Mouse (Mus musculus) stomach, postnatal 0 days (tissue): ENCODE data around the gene Psmb8. TPM values are rescaled to one million over a fixed set of nuclear protein-coding genes. Genes with fewer than 3 reads are reported as not detected.
A peak's percentile ranks its signal among the peaks of the same experiment; 100 is the strongest.

Experiments
- ATAC-seq: fragments of 200-750 bp; cut with Nextera tagmentation; 2 replicates; pipeline ENCODE4 v1.8.0; 2017; ENCODE audit not compliant: low FRiP score, low TSS enrichment
- DNase-seq: peaks from one replicate; pipeline ENCODE4 v3.0.0-alpha.2; 2016; ENCODE audit warnings: low spot score
- H3K27ac ChIP-seq: fragments of 300-500 bp; sonication (generic); replicated peaks from 2 replicates; pipeline ENCODE4 v1.5.1; 2014; ENCODE audit warnings: mild to moderate bottlenecking, control low read depth
- H3K27me3 ChIP-seq: fragments of 300-500 bp; sonication (generic); 2 replicates; pipeline ENCODE4 v1.6.1; 2014; ENCODE audit warnings: low read length; ENCODE audit not compliant: control insufficient read depth, insufficient read depth
- H3K36me3 ChIP-seq: fragments of 300-500 bp; sonication (generic); 2 replicates; pipeline ENCODE4 v1.6.1; 2014; ENCODE audit warnings: low read length, mixed read lengths; ENCODE audit not compliant: control insufficient read depth, insufficient read depth
- H3K4me1 ChIP-seq: fragments of 300-500 bp; sonication (generic); replicated peaks from 2 replicates; pipeline ENCODE4 v1.6.1; 2014; ENCODE audit warnings: antibody characterized with exemption; ENCODE audit not compliant: control insufficient read depth, insufficient read depth
- H3K4me2 ChIP-seq: fragments of 300-500 bp; sonication (generic); replicated peaks from 2 replicates; pipeline ENCODE4 v1.6.1; 2014; ENCODE audit warnings: low read depth, mild to moderate bottlenecking, control low read depth, moderate library complexity
- H3K4me3 ChIP-seq: fragments of 300-500 bp; sonication (generic); 2 replicates; pipeline ENCODE4 v1.5.1; 2014; ENCODE audit warnings: low read depth, low read length, control low read depth
- H3K9ac ChIP-seq: fragments of 300-500 bp; sonication (generic); 2 replicates; pipeline ENCODE4 v1.6.1; 2014; ENCODE audit warnings: mild to moderate bottlenecking, low read length, control low read depth, mixed read lengths
- H3K9me3 ChIP-seq: fragments of 300-500 bp; sonication (generic); 2 replicates; pipeline ENCODE4 v1.6.1; 2016; ENCODE audit warnings: low read length; ENCODE audit not compliant: control insufficient read depth
- CTCF ChIP-seq: IDR thresholded peaks from 2 replicates; pipeline ENCODE4 v1.5.1; 2016; ENCODE audit warnings: antibody characterized with exemption, low read depth, mild to moderate bottlenecking, moderate library complexity
- EP300 ChIP-seq: optimal IDR thresholded peaks from 2 replicates; pipeline ENCODE3; 2016; ENCODE audit warnings: antibody characterized with exemption
- WGBS: fragments of 180-500 bp; shearing (Covaris S2); extraction: QIAGEN DNeasy Blood & Tissue Kit; methylation state at CpG from one replicate; pipeline ENCODE4 v1.1.7; 2014; 5-methylcytosine and 5-hydroxymethylcytosine counted together
- polyA plus RNA-seq: library from polyadenylated mRNA; unstranded; fragments of >200 nt; fragmentation: Nextera tagmentation; extraction: Ambion mirVana; gene quantifications from 2 replicates; pipeline ENCODE4 v1.2.1, GENCODE M21; 2015

Psmb8 gene
- polyA plus RNA-seq, result 15.5 and 16.2 TPM in 2 replicates

DNA sequence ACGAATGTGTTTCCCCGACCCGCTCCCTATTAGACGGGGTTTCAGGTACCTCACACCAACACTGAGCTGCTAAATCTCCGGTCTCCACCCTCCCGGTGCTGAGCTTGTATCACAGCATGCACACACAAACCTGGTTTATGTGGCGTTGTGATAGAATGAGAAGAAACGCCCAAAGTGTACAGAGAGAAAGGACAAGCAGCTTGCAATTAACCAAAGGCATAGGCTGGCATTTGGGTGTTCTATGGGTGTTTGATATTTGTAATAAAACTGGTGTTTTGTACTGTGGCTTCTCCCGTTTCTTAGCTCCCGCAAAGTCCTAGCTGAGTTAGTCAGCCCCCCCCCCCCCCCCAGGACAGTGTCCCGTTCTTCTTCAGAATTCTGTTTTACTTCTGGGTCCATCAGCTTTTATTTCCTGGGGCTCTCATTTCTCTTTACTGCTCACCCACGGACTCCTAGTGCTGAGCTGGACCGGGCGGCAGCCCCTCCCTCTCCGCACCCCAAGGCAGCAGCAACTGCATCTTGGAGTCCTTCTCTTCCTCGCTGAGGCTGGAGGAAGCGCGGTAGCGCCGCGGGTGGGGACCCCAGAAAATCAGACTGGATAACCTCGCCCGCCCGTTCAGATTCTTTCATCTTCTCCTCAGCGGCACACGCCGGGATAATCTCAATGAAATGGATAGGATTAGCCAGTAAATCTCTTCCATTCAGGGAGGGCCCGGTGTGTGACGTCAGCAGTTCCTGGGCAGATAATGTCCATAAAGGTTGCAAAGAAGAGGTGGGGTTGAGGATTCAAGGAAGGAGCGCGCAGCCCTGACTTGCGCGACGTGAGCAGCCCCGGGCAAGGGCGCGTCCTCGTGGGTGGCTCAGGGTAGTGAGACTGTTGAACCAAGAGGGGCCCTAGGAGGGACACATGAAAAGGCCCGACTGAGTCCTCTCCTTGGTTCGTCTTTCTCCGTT, at the start of gene Psmb8:
Gene Psmb8 (plus strand): TSS at position 781 of the 954 bp plus-strand sequence.
- H3K4me3 ChIP-seq, result peak within 1 kb of the TSS; percentile 50
- peak within 1 kb of the TSS; percentile 76 for H3K4me2 ChIP-seq
- ATAC-seq (peak; percentile 92), DNase-seq (peak; percentile 94)
- TF ChIP-seq CTCF (peak; percentile 11; the same call in 1 of the 2 replicates), EP300 (no peak)
- H3K9ac ChIP-seq, result peak within 1 kb of the TSS; percentile 48
- no peaks in the 10 kb centered on the region for H3K36me3 ChIP-seq
- no peaks in the 10 kb centered on the region for H3K9me3 ChIP-seq
- H3K27ac ChIP-seq, result 0 out of 2 replicates have a peak within 1 kb of the TSS, but pooled peaks have one; percentile 14
- 8% methylated on average over 41 of the region's 41 CpGs for WGBS
- H3K4me1 ChIP-seq, result no peaks in the 10 kb centered on the region
- no peaks in the 10 kb centered on the region; the same call in 1 of the 2 replicates for H3K27me3 ChIP-seq

DNA sequence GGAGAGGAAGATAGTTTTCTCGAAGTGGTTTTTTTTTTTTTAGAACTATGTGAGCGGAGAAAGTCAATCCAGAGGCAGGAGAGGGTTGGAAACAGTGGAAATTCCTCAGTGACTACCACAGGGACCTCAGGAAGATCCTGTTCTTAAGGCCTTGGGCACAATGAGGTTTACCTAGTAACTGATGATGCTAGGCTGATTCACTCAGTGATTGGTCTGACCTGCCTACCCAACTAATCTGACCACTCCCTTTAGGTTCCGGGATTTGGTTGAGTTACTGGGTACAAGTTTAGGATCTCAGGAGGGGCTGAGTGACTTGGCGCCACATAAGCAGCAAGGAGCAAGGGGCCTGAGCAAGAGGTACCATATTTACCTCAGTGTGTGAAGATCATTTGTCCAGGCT, 44.6 kb upstream of the Psmb8 start, which contains the start of gene H2-DMb1:
Gene H2-DMb1 (plus strand): TSS at position 150 of the 400 bp plus-strand sequence.
- no peak within 1 kb of the TSS for H3K4me3 ChIP-seq
- no peak within 1 kb of the TSS for H3K27ac ChIP-seq
- no peak within 1 kb of the TSS for H3K9ac ChIP-seq
- H3K4me2 ChIP-seq, result no peak within 1 kb of the TSS
- no peaks in the 10 kb centered on the region for H3K4me1 ChIP-seq
- no peaks in the 10 kb centered on the region for H3K27me3 ChIP-seq
- DNase-seq, result peak; percentile 67
- peak; percentile 87 for ATAC-seq
- WGBS, result 46% methylated on average over 4 of the region's 4 CpGs
- no peaks in the 10 kb centered on the region for H3K36me3 ChIP-seq
- no peaks in the 10 kb centered on the region for H3K9me3 ChIP-seq
- TF ChIP-seq CTCF (no peak), EP300 (no peak)

GRCm38 (mm10) chr17:34155534-34155933, 42.0 kb upstream of the Psmb8 start:
- TF ChIP-seq EP300 (no peak), CTCF (no peak)
- no peak overlapping the region for H3K9ac ChIP-seq

DNA sequence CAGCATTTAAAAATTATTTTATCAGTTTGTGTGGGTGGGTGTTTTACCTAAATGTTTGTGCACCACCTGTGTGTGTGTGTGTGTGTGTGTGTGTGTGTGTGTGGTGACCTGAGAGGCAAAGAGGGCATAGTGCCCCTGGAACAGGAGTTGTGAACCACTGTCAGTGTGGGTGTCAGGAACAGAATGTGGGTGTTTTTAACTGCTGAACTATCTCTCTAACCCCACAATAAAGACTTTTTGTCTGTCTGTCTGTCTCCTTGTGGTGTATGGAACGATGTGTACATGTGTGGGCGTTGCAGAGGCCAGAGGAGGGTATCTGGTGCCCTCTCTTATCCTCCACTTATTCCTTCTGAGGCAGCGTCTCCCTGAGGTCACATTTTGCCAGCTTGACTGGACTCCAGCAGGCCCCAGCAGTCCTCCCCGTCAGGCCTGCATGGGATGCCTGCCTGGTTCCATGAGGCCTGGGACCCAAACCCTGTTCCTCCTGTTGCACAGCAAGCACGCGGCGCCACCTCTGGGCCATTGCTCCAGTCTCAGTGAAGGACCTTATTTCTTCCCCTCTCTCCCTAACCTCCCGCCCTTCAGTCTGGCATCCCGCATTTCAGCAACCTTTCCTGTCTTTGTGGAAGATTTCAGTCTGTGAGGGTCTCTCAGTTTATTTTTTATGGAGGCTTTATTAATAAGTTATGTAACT, 33.2 kb upstream of the Psmb8 start:
- 41% methylated on average over 9 of the region's 9 CpGs for WGBS
- no peak overlapping the region for H3K4me2 ChIP-seq

More at GRCm38 (mm10) chr17:34155534-34155933, 42.0 kb upstream of the Psmb8 start:
- WGBS, result 47% methylated on average over 5 of the region's 5 CpGs
- Histone ChIP-seq H3K9me3 (no peaks in the 10 kb centered on the region), H3K4me3 (no peak overlapping the region), H3K36me3 (no peaks in the 10 kb centered on the region), H3K4me2 (no peak overlapping the region), H3K4me1 (no peaks in the 10 kb centered on the region), H3K27ac (no peak overlapping the region), H3K27me3 (no peaks in the 10 kb centered on the region)
- ATAC-seq (no peak), DNase-seq (no peak)

DNA sequence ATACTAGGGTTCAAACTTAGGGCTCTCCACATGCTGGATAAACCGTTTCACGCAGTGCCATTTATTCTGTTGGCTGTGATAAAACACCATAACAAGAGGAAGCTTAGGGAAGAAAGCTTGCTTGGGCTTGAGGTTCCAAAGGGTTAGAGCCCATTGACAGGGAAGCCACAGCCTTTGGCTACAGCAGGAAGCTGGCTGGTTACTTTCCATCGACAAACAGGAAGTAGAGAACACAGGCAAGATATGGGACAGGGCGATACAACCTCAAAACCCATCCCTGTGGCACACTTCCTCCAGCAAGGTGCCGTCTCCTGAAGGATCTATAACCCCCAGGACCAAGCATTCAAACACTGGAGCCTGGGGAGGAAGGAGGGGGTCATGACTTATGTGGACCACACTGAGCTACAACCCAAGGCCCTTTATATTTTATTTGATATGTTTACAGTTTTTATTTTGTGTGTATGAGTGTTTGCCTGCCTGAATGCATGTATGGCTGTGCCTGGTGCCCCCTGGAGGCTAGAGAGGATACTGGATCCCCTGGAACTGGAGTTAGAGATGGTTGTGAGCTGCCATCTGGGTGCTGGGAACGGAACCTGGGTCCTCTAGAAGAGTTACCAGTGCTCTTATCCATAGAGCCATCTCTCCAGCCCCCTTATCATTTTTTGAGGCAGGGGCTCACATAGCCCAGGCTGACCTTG, 32.3 kb upstream of the Psmb8 start:
- H3K27ac ChIP-seq, result no peak overlapping the region
- H3K36me3 ChIP-seq, result no peaks in the 10 kb centered on the region
- WGBS, result 76% methylated on average over 6 of the region's 6 CpGs
- no peak overlapping the region for H3K4me2 ChIP-seq
- no peak for DNase-seq
- H3K4me3 ChIP-seq, result no peak overlapping the region
- H3K9ac ChIP-seq, result no peak overlapping the region
- no peaks in the 10 kb centered on the region for H3K9me3 ChIP-seq
- H3K27me3 ChIP-seq, result no peaks in the 10 kb centered on the region
- no peaks in the 10 kb centered on the region for H3K4me1 ChIP-seq
- ATAC-seq, result no peak
- no peak for TF ChIP-seq EP300
- peak; percentile 55 for TF ChIP-seq CTCF

More for the DNA sequence above, 33.2 kb upstream of the Psmb8 start:
- no peak for TF ChIP-seq EP300
- TF ChIP-seq CTCF, result peak; percentile 59
- H3K9ac ChIP-seq, result no peak overlapping the region
- H3K36me3 ChIP-seq, result no peaks in the 10 kb centered on the region
- no peak overlapping the region for H3K4me3 ChIP-seq
- H3K9me3 ChIP-seq, result no peaks in the 10 kb centered on the region
- no peaks in the 10 kb centered on the region for H3K27me3 ChIP-seq
- DNase-seq (no peak), ATAC-seq (no peak)
- H3K4me1 ChIP-seq, result no peaks in the 10 kb centered on the region
- no peak overlapping the region for H3K27ac ChIP-seq
